Mouse (Mus musculus): ENCODE data around the gene Paqr6. TPM values are rescaled to one million over a fixed set of nuclear protein-coding genes. Genes with fewer than 3 reads are reported as not detected.
"Not testable (repeated sequence)": the region's sequence is repeated elsewhere in the genome, so short reads cannot be mapped to it uniquely, and the experiment has no call there.

Paqr6 gene
- polyA plus RNA-seq, 1 experiment from 2014 or later, result 2.9 TPM

- H3K9me3 ChIP-seq (ENCODE audit: control insufficient read depth, low read length), result no peaks in the 10 kb centered on the region
- H3K4me3 ChIP-seq (ENCODE audit: low read length), result no peak overlapping the region
- H3K9ac ChIP-seq (ENCODE audit: low read depth, low read length), result no peak overlapping the region
- WGBS, result 87% methylated on average over 2 of the region's 2 CpGs
- no peak overlapping the region for H3K27ac ChIP-seq (ENCODE audit: low read depth, low read length)
- ATAC-seq, result no peak
- H3K4me1 ChIP-seq (ENCODE audit: control insufficient read depth, insufficient read depth, low read depth, low read length), result no peaks in the 10 kb centered on the region
- H3K4me2 ChIP-seq (ENCODE audit: low read length), result no peak overlapping the region
- peaks cover 41% of the 10 kb centered on the region for H3K36me3 ChIP-seq (ENCODE audit: control insufficient read depth, insufficient read depth, low read length)
- H3K27me3 ChIP-seq (replicated peaks; ENCODE audit: control insufficient read depth, insufficient read depth, low read length), result peaks cover 4% of the 10 kb centered on the region; the same call in 1 of the 2 replicates
Observed at GRCm38 (mm10) chr3:88361612-88362313, 2.6 kb upstream of the Paqr6 start.

DNA sequence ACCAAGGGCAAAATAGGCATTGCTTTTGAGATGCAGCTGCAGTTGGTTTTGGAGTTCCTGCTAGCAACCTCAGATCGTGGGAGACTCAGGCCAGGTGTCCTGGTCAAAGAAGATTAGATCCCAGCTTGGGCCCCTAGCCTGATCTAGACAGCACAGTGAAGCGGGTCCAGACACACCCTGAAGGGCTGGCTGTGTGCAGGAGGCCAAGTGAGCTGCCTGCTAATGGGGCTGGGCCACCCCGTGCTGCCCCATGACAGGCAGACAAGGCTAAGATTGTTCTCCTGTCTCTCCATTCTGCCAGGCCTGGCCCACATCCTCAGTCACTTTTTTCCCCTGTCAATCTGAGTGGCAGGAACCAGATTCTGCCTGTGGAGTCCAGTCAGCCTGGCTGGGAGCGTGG is 684 bp upstream of the Paqr6 start:
- Histone ChIP-seq H3K27ac (ENCODE audit: low read depth, low read length) (peak overlapping the region; percentile 35; the same call in 1 of the 2 replicates), H3K4me2 (ENCODE audit: low read length) (no peak overlapping the region), H3K36me3 (ENCODE audit: control insufficient read depth, insufficient read depth, low read length) (peaks cover 28% of the 10 kb centered on the region), H3K9me3 (ENCODE audit: control insufficient read depth, low read length) (no peaks in the 10 kb centered on the region), H3K4me3 (ENCODE audit: low read length) (no peak overlapping the region), H3K9ac (ENCODE audit: low read depth, low read length) (no peak overlapping the region), H3K27me3 (replicated peaks; ENCODE audit: control insufficient read depth, insufficient read depth, low read length) (peaks cover 4% of the 10 kb centered on the region; the same call in 1 of the 2 replicates), H3K4me1 (ENCODE audit: control insufficient read depth, insufficient read depth, low read depth, low read length) (no peaks in the 10 kb centered on the region)
- peak; percentile 45; the same call in 1 of the 2 replicates for ATAC-seq
- 42% methylated on average over 4 of the region's 4 CpGs for WGBS

GRCm38 (mm10) chr3:88365705-88366361 is 1.4 kb downstream of the Paqr6 start:
- H3K9ac ChIP-seq (ENCODE audit: low read depth, low read length), result no peak overlapping the region
- peaks cover 4% of the 10 kb centered on the region; the same call in 1 of the 2 replicates for H3K27me3 ChIP-seq (replicated peaks; ENCODE audit: control insufficient read depth, insufficient read depth, low read length)
- H3K4me3 ChIP-seq (ENCODE audit: low read length), result no peak overlapping the region
- peaks cover 6% of the 10 kb centered on the region; the same call in 1 of the 2 replicates for H3K9me3 ChIP-seq (ENCODE audit: control insufficient read depth, low read length)
- H3K4me2 ChIP-seq (ENCODE audit: low read length), result no peak overlapping the region
- peaks cover 13% of the 10 kb centered on the region; the same call in 1 of the 2 replicates for H3K36me3 ChIP-seq (ENCODE audit: control insufficient read depth, insufficient read depth, low read length)
- WGBS, result 41% methylated on average over 34 of the region's 34 CpGs
- no peaks in the 10 kb centered on the region for H3K4me1 ChIP-seq (ENCODE audit: control insufficient read depth, insufficient read depth, low read depth, low read length)
- no peak for ATAC-seq
- no peak overlapping the region for H3K27ac ChIP-seq (ENCODE audit: low read depth, low read length)

GRCm38 (mm10) chr3:88366830-88367428 is 2.5 kb downstream of the Paqr6 start:
- Histone ChIP-seq H3K9ac (ENCODE audit: low read depth, low read length) (peak overlapping the region; percentile 27; the same call in 1 of the 2 replicates), H3K4me2 (ENCODE audit: low read length) (peak overlapping the region; percentile 39), H3K4me3 (ENCODE audit: low read length) (peak overlapping the region; percentile 25)
- not testable (repeated sequence) for H3K27ac ChIP-seq (ENCODE audit: low read depth, low read length); H3K9me3 ChIP-seq (ENCODE audit: control insufficient read depth, low read length); H3K4me1 ChIP-seq (ENCODE audit: control insufficient read depth, insufficient read depth, low read depth, low read length); H3K36me3 ChIP-seq (ENCODE audit: control insufficient read depth, insufficient read depth, low read length); H3K27me3 ChIP-seq (replicated peaks; ENCODE audit: control insufficient read depth, insufficient read depth, low read length)
- WGBS, result 0% methylated on average over 17 of the region's 22 CpGs
- ATAC-seq, result peak; percentile 81

GRCm38 (mm10) chr3:88367517-88367916 is 3.1 kb downstream of the Paqr6 start:
- H3K36me3 ChIP-seq (ENCODE audit: control insufficient read depth, insufficient read depth, low read length); H3K9me3 ChIP-seq (ENCODE audit: control insufficient read depth, low read length); H3K27ac ChIP-seq (ENCODE audit: low read depth, low read length); H3K4me1 ChIP-seq (ENCODE audit: control insufficient read depth, insufficient read depth, low read depth, low read length); H3K9ac ChIP-seq (ENCODE audit: low read depth, low read length); H3K27me3 ChIP-seq (replicated peaks; ENCODE audit: control insufficient read depth, insufficient read depth, low read length); H3K4me3 ChIP-seq (ENCODE audit: low read length); H3K4me2 ChIP-seq (ENCODE audit: low read length): not testable (repeated sequence)
- ATAC-seq, result peak; percentile 24; the same call in 1 of the 2 replicates
- WGBS, result 47% methylated on average over 3 of the region's 7 CpGs

DNA sequence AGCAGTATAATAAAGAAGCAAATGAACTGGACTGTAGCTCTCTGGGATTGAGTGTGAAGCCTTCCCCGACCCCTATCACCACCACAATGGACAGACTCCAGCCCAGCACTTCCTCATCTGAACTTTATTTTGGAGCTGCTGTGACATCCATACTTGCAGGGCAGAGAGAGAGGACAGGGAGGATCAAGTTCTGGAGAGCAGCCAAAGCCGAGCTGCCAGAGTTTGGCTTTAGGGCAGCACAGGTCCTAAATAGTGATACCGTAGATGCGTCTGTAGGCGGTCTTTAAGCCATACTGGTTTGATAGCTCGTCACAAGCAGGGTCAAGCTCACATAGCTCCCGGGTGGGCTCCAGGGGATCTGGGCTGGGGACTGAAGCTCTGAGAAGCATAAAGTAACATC is 4.1 kb downstream of the Paqr6 start:
- H3K9me3 ChIP-seq (ENCODE audit: control insufficient read depth, low read length); H3K27me3 ChIP-seq (replicated peaks; ENCODE audit: control insufficient read depth, insufficient read depth, low read length); H3K4me3 ChIP-seq (ENCODE audit: low read length); H3K9ac ChIP-seq (ENCODE audit: low read depth, low read length); H3K4me2 ChIP-seq (ENCODE audit: low read length); H3K27ac ChIP-seq (ENCODE audit: low read depth, low read length); ATAC-seq; H3K36me3 ChIP-seq (ENCODE audit: control insufficient read depth, insufficient read depth, low read length); H3K4me1 ChIP-seq (ENCODE audit: control insufficient read depth, insufficient read depth, low read depth, low read length): not testable (repeated sequence)
- 88% methylated on average over 7 of the region's 7 CpGs for WGBS

DNA sequence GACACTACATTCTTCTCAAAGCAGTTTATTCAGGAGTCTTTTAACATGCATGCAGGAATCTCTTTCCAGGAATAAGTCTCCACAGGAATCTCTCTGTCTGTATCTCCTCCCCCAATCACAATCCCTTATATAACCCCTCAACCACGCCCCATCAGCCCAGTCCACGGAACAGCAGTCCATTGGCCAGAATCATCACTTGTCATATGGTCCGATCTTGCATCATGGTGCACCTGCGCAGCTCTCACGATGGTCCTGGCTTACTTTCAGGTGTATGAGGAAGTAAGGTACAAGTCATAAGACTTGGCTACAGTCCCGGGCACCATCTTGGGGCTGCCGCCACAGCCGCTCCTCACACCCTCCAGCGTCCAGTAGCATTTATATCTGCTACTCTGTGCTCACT is 8.3 kb downstream of the Paqr6 start, which contains the start of gene Bglap3:
Gene Bglap3, minus strand, starts transcription at position 101 of the 400 bp plus-strand sequence.
- not testable (repeated sequence) for H3K4me3 ChIP-seq (ENCODE audit: low read length); H3K4me2 ChIP-seq (ENCODE audit: low read length); ATAC-seq; H3K27me3 ChIP-seq (replicated peaks; ENCODE audit: control insufficient read depth, insufficient read depth, low read length); H3K36me3 ChIP-seq (ENCODE audit: control insufficient read depth, insufficient read depth, low read length); H3K9me3 ChIP-seq (ENCODE audit: control insufficient read depth, low read length); H3K4me1 ChIP-seq (ENCODE audit: control insufficient read depth, insufficient read depth, low read depth, low read length); H3K9ac ChIP-seq (ENCODE audit: low read depth, low read length); H3K27ac ChIP-seq (ENCODE audit: low read depth, low read length)
- WGBS, result 95% methylated on average over 9 of the region's 9 CpGs

DNA sequence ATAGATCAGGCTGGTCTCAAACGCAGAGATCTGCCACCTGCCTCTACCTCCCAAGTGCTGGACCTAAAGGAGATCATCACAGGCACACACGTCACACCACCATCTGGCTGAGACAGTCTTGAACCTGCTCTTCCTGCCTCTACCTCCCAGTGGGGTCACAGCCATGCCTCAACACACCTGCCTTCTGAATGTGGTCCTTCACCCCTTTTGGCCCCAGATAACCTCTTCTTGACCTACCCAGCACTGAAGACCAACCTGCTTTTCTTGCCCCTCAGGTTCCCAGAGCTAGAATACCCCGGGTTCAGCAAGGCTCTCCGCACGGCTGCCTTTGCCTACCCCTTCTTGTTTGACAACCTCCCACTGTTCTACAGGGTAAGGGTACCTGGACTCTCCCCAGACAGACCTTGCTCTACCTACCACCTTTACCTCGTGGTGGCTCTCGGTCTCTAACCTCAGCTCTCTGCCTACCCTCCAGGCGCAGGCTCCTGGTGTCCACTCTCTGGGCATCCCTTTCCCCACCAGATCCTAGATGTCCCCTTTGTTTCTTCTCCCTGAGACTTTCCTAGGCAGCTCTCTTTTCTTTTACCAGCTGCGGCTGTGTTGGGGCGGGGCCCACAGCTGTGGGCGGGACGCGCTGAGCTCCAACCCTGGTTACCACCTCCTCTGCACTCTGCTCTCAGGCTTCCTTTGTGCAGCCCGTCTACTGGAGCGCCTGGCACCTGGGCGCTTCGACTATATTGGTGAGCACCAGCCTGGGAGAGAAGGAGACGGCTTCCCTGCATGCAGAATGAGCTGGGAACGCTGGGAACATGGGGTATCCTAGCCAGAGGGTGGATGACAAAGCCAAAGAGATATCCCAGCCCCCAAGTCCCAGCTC is 11.6 kb downstream of the Paqr6 start:
- peak overlapping the region; percentile 32 for H3K4me2 ChIP-seq (ENCODE audit: low read length)
- not testable (repeated sequence) for H3K36me3 ChIP-seq (ENCODE audit: control insufficient read depth, insufficient read depth, low read length); H3K9me3 ChIP-seq (ENCODE audit: control insufficient read depth, low read length); H3K9ac ChIP-seq (ENCODE audit: low read depth, low read length); H3K4me3 ChIP-seq (ENCODE audit: low read length); H3K27ac ChIP-seq (ENCODE audit: low read depth, low read length); H3K4me1 ChIP-seq (ENCODE audit: control insufficient read depth, insufficient read depth, low read depth, low read length); H3K27me3 ChIP-seq (replicated peaks; ENCODE audit: control insufficient read depth, insufficient read depth, low read length)
- ATAC-seq, result peak; percentile 90
- 13% methylated on average over 16 of the region's 19 CpGs for WGBS
